Mouse (Mus musculus): Measurements from ENCODE around the gene Exoc7. TPM values are rescaled to one million over a fixed set of nuclear protein-coding genes. Genes with fewer than 3 reads are reported as not detected.
A peak's percentile ranks its signal among the peaks of the same experiment; 100 is the strongest.

Exoc7 gene
- polyA plus RNA-seq, 1 experiment = 21.8 TPM

GRCm38 (mm10) chr11:116318719-116319659 is 12.0 kb upstream of the Exoc7 start:
- peak; percentile 49 to 85 for DNase-seq (ENCODE audit: low read depth in 1 of 2, low spot score in 2 of 2)
- no peaks in the 10 kb centered on the region for H3K36me3 ChIP-seq (ENCODE audit: control insufficient read depth, insufficient read depth, low read length)
- no peaks in the 10 kb centered on the region for H3K27me3 ChIP-seq (ENCODE audit: control insufficient read depth, insufficient read depth, low read length)

GRCm38 (mm10) chr11:116312359-116312758 is 5.3 kb upstream of the Exoc7 start:
- Histone ChIP-seq H3K4me1 (ENCODE audit: control insufficient read depth, insufficient read depth, insufficient read length) (no peaks in the 10 kb centered on the region), H3K36me3 (ENCODE audit: control insufficient read depth, insufficient read depth, low read length) (no peaks in the 10 kb centered on the region), H3K4me3 (ENCODE audit: extremely low read depth, insufficient read depth, insufficient read length) (no peak overlapping the region), H3K27me3 (ENCODE audit: control insufficient read depth, insufficient read depth, low read length) (no peaks in the 10 kb centered on the region), H3K27ac (ENCODE audit: insufficient read depth, low read length) (no peak overlapping the region)
- TF ChIP-seq CTCF (IDR thresholded peaks at IDR 0.05; ENCODE audit: extremely low read depth, insufficient read depth, insufficient read length, insufficient replicate concordance) = no peak
- TF ChIP-seq POLR2A (IDR thresholded peaks at IDR 0.05; ENCODE audit: low read depth, low read length) = no peak
- WGBS = 64% methylated on average over 8 of the region's 8 CpGs
- DNase-seq (ENCODE audit: low read depth in 1 of 2, low spot score in 2 of 2) = no peak

More at GRCm38 (mm10) chr11:116318719-116319659, 12.0 kb upstream of the Exoc7 start:
- H3K4me1 ChIP-seq (ENCODE audit: control insufficient read depth, insufficient read depth, insufficient read length) = no peaks in the 10 kb centered on the region
- TF ChIP-seq CTCF (IDR thresholded peaks at IDR 0.05; ENCODE audit: extremely low read depth, insufficient read depth, insufficient read length, insufficient replicate concordance) (peak; percentile 98), POLR2A (IDR thresholded peaks at IDR 0.05; ENCODE audit: low read depth, low read length) (no peak)
- H3K4me3 ChIP-seq (ENCODE audit: extremely low read depth, insufficient read depth, insufficient read length) = peak overlapping the region; percentile 39; the same call in 1 of the 2 replicates
- 2% methylated on average over 41 of the region's 41 CpGs for WGBS
- H3K27ac ChIP-seq (ENCODE audit: insufficient read depth, low read length) = no peak overlapping the region

GRCm38 (mm10) chr11:116311169-116311568 is 4.1 kb upstream of the Exoc7 start:
- no peaks in the 10 kb centered on the region for H3K36me3 ChIP-seq (ENCODE audit: control insufficient read depth, insufficient read depth, low read length)
- H3K27me3 ChIP-seq (ENCODE audit: control insufficient read depth, insufficient read depth, low read length) = no peaks in the 10 kb centered on the region
- no peak for TF ChIP-seq POLR2A (IDR thresholded peaks at IDR 0.05; ENCODE audit: low read depth, low read length)
- no peak for TF ChIP-seq CTCF (IDR thresholded peaks at IDR 0.05; ENCODE audit: extremely low read depth, insufficient read depth, insufficient read length, insufficient replicate concordance)
- 84% methylated on average over 8 of the region's 8 CpGs for WGBS
- no peak for DNase-seq (ENCODE audit: low read depth in 1 of 2, low spot score in 2 of 2)
- no peak overlapping the region for H3K27ac ChIP-seq (ENCODE audit: insufficient read depth, low read length)
- H3K4me1 ChIP-seq (ENCODE audit: control insufficient read depth, insufficient read depth, insufficient read length) = peaks cover 3% of the 10 kb centered on the region; the same call in 1 of the 2 replicates
- H3K4me3 ChIP-seq (ENCODE audit: extremely low read depth, insufficient read depth, insufficient read length) = no peak overlapping the region

DNA sequence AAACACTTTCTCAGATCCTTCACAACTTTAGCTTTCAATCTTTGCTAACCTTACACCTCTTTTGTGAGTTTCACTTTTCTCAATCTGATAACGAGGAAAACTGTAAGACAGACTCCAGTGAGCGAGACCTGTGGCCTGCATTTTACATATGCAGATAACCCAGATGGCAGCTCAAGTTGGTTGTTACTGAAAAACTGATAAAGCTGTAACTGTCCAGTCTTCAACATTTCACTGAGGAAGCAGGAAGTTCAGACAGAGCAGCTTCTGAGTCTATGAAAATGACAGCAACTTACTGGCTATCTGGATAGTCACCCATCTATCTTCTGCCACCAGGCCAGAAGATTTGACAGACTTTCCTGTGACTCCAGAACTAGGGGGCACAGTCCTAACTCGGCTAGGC is 2.6 kb upstream of the Exoc7 start:
- DNase-seq (ENCODE audit: low read depth in 1 of 2, low spot score in 2 of 2) = no peak
- Histone ChIP-seq H3K4me1 (ENCODE audit: control insufficient read depth, insufficient read depth, insufficient read length) (peaks cover 6% of the 10 kb centered on the region; the same call in 1 of the 2 replicates), H3K4me3 (ENCODE audit: extremely low read depth, insufficient read depth, insufficient read length) (no peak overlapping the region), H3K27ac (ENCODE audit: insufficient read depth, low read length) (no peak overlapping the region), H3K36me3 (ENCODE audit: control insufficient read depth, insufficient read depth, low read length) (peaks cover 1% of the 10 kb centered on the region; the same call in 1 of the 2 replicates), H3K27me3 (ENCODE audit: control insufficient read depth, insufficient read depth, low read length) (no peaks in the 10 kb centered on the region)
- TF ChIP-seq CTCF (IDR thresholded peaks at IDR 0.05; ENCODE audit: extremely low read depth, insufficient read depth, insufficient read length, insufficient replicate concordance) (no peak), POLR2A (IDR thresholded peaks at IDR 0.05; ENCODE audit: low read depth, low read length) (no peak)
- WGBS = 68% methylated on average over 3 of the region's 3 CpGs

- no peak for TF ChIP-seq CTCF (IDR thresholded peaks at IDR 0.05; ENCODE audit: extremely low read depth, insufficient read depth, insufficient read length, insufficient replicate concordance)
- TF ChIP-seq POLR2A (IDR thresholded peaks at IDR 0.05; ENCODE audit: low read depth, low read length) = no peak
- Histone ChIP-seq H3K36me3 (ENCODE audit: control insufficient read depth, insufficient read depth, low read length) (peaks cover 5% of the 10 kb centered on the region; the same call in 1 of the 2 replicates), H3K4me3 (ENCODE audit: extremely low read depth, insufficient read depth, insufficient read length) (no peak overlapping the region), H3K27me3 (ENCODE audit: control insufficient read depth, insufficient read depth, low read length) (no peaks in the 10 kb centered on the region), H3K4me1 (ENCODE audit: control insufficient read depth, insufficient read depth, insufficient read length) (peaks cover 6% of the 10 kb centered on the region; the same call in 1 of the 2 replicates), H3K27ac (ENCODE audit: insufficient read depth, low read length) (no peak overlapping the region)
- WGBS = 87% methylated on average over 12 of the region's 12 CpGs
- DNase-seq (ENCODE audit: low read depth in 1 of 2, low spot score in 2 of 2) = no peak
Observed at GRCm38 (mm10) chr11:116307762-116308531, 914 bp upstream of the Exoc7 start.

DNA sequence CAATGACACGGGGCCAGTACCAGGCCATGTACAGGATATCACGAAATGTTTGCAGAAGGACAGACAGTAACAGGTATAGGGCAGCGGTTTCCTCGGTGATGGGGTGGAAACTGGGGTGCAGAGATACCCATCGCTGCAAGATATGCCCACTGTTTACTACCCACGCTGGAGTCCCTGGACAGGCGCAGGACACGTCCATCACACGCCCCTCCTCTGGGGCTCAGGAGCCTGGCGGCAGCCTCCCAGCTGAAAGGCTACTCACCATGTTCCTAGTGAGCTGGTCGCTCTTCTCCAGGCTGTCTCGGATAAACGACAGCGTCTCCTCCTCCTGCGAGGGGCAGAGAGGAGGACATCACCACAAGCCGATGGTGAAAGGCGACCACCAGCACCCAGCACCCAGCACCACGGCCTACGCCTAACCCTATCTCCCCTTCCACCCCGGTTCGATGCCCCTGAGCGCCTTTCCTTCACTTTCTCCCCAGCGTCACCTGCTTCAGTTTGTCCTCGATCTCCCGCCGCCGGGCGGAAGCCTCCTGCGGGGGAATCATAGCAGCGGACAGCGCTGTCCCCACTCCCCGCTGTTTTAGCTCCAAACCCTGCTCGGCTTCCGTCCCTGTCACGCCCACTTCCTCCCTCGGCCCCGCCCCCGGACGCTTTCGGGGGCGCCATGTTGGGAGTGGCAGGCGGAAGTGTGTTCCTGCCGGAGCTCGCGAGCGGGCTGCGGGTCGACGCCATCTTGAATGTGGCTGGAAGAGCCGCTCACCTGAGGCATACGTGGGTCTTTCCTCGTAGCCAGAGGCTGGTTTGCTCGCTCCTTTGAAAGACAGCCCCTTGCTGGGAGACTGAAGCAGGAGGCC is 679 bp downstream of the Exoc7 start:
- Histone ChIP-seq H3K27ac (ENCODE audit: insufficient read depth, low read length) (no peak overlapping the region), H3K4me1 (ENCODE audit: control insufficient read depth, insufficient read depth, insufficient read length) (peaks cover 6% of the 10 kb centered on the region; the same call in 1 of the 2 replicates), H3K27me3 (ENCODE audit: control insufficient read depth, insufficient read depth, low read length) (no peaks in the 10 kb centered on the region), H3K36me3 (ENCODE audit: control insufficient read depth, insufficient read depth, low read length) (peaks cover 5% of the 10 kb centered on the region; the same call in 1 of the 2 replicates), H3K4me3 (ENCODE audit: extremely low read depth, insufficient read depth, insufficient read length) (peak overlapping the region; percentile 86)
- TF ChIP-seq POLR2A (IDR thresholded peaks at IDR 0.05; ENCODE audit: low read depth, low read length) = no peak; the same call in 1 of the 2 replicates
- DNase-seq (ENCODE audit: low read depth in 1 of 2, low spot score in 2 of 2) = peak; percentile 84 to 89
- WGBS = 1% methylated on average over 53 of the region's 53 CpGs
